Mouse (Mus musculus) small intestine, adult 2 months (tissue): ENCODE measurements around the gene Antxr1.

ENCODE experiments used
- CTCF ChIP-seq: fragments of 200-500 bp; IDR thresholded peaks from 2 replicates; pipeline ENCODE4 v1.5.1; 2012; ENCODE audit warnings: low read depth, mild to moderate bottlenecking, control low read depth, inconsistent platforms, low read length, moderate library complexity, mixed read lengths; ENCODE audit not compliant: insufficient replicate concordance, insufficient read length; ENCODE audit errors: extremely low read depth
- POLR2A ChIP-seq: fragments of 200-500 bp; IDR thresholded peaks from 2 replicates; pipeline ENCODE4 v1.6.1; 2012; ENCODE audit warnings: low read depth, mild to moderate bottlenecking, control low read depth, inconsistent platforms, low read length, moderate library complexity

DNA sequence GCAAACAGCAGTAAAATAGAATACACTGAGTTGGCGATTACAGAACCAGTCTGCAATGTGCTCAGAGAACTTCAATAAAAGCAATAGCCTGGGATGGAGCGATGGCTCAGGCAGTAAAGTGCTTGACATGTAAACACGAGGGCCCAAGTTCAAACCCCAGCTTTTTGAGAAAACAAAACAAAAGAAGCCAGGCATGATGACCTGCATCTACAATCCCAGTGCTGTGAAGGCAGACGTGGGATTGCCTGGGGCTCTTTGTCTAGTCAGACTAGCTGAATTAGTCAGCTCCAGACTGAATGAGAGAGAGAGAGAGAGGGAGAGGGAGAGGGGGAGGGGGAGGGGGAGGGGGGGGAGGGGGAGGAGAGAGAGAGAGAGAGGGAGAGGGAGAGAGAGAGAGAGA is 33.6 kb downstream of the Antxr1 start:
- TF ChIP-seq POLR2A (no peak), CTCF (no peak)
